Mouse (Mus musculus): ENCODE results near the gene Cnr1. TPM values are rescaled to one million over a fixed set of nuclear protein-coding genes. Genes with fewer than 3 reads are reported as not detected.

Gene Cnr1
- total RNA-seq (2021) = 10 to 100 TPM; 31.5 to 40.7 TPM
- long read RNA-seq, experiment 1, full-length matches to known transcripts = 2 of 4 reads
- long read RNA-seq, experiment 1, partial matches to known transcripts = 0 of 4 reads
- long read RNA-seq, experiment 1, other reads (novel, unspliced or antisense) = 2 of 4 reads
- long read RNA-seq, experiment 2, full-length matches to known transcripts = 5 of 13 reads
- long read RNA-seq, experiment 2, partial matches to known transcripts = 0 of 13 reads
- long read RNA-seq, experiment 2, other reads (novel, unspliced or antisense) = 8 of 13 reads

DNA sequence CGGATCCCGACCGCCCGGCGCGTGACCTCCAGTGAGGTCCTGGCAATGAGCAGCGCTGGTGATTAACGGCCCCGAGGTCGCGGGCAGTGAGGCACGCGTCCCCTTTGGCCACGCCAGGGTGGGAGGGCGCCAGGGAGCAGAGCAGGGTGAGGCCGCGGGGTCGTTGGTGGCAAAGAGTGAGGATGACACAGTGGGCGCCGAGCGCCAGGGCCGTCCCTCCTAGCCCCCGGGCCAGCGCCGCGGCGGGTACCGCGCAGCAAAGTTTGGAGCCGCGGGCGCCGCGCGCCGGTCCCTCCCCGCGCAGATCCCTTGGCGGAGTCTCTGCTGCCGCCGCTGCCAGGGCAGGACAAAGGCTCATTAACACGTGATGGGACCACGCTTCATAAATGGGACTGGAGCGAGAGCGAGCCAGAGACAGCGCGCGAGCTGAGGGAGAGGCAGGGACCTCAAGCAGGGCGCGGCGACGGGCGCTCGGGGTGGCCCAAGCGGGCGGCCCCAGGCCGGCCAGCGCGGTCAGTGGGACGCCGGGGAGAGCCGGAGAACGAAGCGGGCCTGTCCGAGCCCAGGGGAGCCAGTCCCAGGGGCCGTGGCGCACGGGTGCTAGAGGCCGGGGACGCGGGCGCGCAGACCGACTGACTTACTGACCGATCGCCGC is at the start of gene Cnr1:
Cnr1 (plus strand) TSS at position 360 of the 655 bp plus-strand sequence.
- DNase-seq (ENCODE audit: low spot score in 2 of 2) = peak; percentile 58 to 60

DNA sequence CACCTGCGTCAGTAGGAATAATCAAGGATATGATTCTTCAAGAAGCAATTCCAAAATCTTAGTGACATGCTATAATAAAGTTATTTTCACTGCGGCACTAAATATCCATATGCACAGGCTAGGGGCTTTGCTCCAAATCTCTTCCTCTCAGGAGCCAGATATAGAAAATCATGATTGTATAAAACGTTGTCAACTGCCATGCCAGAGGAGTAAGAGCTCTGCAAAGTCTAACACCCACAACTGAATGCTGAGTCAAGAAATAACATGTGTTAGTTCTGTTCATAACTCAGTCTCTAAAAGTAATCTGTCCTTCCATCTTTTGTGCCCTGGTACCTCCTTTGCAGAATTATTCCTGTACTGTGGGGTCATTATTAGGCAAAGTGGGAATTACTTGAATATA is 44.4 kb upstream of the Cnr1 start:
- no peak for DNase-seq (ENCODE audit: low spot score in 2 of 2)

DNA sequence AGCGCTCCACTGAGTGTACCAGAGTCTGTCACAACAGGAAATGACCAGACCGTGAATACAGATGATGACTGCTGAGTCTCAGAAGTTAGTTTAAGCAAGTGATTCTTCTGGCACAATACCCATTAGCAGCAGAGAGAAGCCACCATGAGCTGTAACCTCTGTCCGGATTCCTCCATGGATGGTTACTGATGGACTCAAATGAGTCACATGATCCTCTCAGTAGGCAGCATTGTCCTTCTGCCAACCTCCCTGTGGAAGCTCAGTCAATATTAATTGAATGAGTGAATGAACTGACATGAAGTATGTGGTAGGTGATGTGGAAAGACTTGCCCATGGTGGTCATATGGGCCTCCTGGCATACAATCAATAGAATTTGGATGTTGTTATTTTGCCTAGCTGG is 38.4 kb upstream of the Cnr1 start:
- DNase-seq (ENCODE audit: low spot score in 2 of 2) = no peak

DNA sequence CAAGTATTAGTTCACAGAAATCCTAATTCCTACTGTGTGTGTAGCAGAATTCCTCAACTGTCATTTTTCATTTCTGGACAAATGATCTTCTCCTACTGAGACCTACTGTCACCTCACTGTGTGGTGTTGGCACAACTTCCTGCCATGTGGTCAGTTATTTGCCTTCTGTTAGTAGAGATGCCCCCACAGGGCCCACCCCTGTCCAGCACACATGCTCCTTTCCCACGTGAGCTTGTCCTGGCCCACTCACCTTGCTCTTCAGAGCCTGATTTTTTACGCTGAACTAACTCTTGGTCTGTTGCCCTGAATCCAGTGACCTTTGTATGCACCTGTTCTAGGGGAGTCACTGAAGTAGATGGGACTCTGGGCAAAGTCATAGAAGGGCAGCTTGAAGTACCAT is 34.4 kb upstream of the Cnr1 start:
- DNase-seq (ENCODE audit: low spot score in 2 of 2) = no peak

DNA sequence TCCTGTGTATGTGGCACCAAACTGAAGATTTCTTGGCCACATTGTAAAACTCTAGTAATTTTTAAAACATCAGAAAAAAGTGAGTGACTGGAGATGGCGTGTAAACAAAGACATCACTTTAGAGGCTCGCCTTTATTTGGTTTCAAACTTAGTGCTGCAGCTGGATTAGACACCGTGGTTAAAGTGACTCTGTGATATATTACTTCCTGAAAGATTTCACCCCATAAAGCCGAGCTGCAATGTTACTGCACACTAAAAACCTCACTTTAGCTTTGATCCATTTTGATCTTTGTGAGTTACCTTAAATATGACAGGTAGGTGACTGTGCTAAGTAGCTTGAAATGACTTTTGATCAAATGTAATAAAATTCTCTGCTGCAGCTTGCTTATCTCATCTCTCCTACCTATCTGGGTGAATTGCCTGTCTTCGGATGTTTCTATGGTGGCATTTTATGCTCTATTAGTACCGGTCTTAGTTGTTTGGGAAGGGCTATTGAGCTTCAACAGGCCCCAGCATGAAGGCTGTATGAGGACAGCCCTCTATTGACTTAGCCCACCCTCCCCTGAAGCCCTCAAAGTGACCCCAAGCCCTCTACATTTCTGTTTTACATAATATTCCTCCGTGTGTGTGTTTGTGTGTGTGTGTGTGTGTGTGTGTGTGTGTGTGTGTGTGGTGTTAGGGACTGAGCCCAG is 32.1 kb upstream of the Cnr1 start:
- no peak for DNase-seq (ENCODE audit: low spot score in 2 of 2)

DNA sequence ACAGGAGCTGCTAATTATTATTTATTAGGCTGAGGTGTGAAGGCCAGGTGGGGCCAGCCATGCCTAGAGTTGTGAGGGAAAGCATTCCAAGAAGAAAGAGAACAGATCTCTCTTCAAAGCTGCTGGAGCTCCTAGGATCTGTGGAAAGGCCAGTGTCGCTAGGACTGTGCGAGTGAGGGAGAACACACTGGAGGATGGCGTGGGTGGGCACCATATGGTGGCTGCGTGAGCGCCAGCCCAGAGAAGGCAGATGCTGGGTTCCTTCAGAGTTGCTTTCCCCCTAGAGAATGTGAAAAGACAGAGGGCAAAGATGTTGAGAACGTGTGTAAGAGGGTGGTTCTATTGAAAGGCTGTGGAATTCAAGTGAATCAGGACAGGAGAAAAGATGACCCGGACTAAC is 30.6 kb upstream of the Cnr1 start:
- DNase-seq (ENCODE audit: low spot score in 2 of 2) = no peak

DNA sequence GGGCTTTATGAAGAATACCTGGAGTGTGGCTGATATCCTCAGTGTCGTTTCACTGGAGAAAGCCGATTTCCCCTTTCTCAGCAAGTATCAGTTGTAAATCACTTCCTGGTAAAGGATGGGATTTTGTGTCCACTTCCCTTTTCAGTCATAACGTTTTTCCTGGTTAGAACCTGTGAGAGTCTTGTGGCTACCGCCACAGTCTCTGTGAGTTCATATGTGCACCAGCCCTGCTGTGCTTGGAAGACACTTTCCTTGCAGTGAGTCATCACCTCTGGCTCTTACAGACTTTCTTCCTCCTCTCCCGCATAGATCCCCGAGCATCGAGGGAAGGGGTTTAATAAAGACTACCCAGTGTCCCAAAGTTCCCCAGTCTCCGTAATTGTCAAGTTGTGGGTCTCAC is 29.3 kb upstream of the Cnr1 start:
- DNase-seq (ENCODE audit: low spot score in 2 of 2) = no peak

DNA sequence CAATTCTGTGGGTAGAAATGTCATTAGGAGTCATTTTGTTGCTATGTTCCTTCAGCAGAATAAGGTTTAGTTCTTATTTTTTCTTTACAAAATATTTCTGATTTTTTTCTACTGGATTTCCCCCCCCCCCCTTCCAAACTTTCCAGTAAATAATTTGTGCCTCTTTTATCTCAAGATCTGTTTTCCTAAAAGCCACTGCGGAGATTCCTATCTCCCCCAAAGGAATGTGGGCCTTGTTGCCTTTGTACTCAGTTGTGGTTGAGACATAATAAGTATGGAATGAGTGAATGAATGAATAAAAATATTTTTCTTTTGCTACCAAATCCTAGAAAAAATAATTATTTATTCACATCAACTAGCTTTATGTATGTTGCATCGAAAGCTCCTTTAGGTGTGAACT is 28.9 kb upstream of the Cnr1 start:
- no peak for DNase-seq (ENCODE audit: low spot score in 2 of 2)

DNA sequence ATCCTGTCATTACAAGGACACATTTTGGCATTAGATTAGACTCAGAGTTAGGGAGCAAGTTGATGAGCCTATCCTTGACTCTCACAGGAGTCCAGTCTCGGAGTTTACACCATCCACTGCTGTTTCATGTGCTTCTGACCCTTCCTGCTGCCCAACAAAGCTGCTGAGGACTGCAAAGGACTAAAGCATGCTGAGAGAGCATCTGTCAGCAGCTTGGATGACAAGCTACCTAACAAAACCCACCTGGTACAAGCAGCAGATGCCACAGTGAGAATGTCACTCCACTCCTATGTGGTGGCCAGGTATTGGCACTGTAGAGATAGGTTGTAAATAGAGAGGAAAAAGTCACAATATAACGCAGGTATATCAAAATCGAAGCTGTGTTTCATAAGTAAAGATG is 22.7 kb upstream of the Cnr1 start:
- no peak for DNase-seq (ENCODE audit: low spot score in 2 of 2)

DNA sequence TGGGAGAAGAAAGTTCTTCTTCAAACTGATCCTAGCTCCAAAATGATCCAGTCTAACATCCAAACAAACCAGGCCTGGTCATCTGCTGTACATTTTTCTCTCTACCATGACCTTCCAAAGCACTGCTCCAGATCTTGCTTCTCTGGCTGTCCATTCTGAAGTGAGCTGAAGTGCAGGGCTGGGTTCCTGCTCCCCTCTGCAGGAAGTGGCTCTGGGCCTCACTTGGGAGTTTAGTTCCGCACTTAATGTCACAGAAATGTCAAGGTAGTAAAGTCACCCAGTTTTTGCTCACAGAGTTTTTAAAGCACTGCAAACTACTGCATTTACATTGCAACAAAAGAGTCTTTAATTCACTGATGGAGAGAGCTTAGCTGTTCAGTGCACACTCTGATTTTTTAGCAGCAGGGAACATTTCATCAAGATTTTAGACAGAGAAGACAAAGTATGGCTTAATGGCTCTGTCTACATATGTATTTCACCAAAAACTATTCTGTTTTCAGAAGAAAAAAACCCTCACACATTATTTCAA is 20.5 kb upstream of the Cnr1 start:
- no peak for DNase-seq (ENCODE audit: low spot score in 2 of 2)

DNA sequence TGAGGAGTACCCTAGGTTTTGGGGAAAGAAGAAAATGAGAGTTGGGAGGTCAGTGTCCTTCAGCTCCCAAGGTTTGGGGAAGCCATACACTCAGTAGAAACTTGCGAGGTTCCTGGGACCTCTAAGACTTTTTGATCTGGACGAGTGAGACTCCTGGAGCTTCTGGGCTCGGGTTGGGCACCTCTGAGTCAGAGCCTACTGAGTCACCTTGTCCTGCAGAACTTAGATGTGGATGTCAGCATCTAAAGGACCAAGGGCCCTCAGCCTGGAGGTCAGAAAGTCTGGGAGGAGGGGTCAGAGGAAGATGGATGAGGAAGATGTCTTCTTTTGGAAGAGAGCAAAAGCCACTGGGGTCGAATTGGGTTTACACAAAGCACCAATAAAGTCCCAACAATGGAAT is 19.6 kb upstream of the Cnr1 start:
- DNase-seq (ENCODE audit: low spot score in 2 of 2) = no peak

DNA sequence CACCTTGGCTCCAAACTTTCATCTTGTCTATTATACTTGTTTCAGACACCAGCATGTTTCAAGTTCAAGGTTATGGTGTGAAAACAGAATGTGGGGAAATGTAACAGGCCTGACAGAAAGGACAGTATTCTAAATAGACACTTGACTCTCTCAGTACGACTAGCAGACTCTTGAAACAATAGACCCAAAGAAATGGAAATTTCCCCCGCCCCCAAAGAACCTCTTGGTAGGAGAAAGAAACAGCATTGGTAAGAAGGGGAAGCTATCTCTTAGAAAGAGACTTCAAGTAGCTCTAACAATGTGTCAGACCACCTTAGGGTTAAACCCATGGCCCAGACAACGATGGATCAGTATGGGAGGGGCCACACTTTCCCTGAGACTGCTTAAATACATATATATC is 15.6 kb upstream of the Cnr1 start:
- no peak for DNase-seq (ENCODE audit: low spot score in 2 of 2)

DNA sequence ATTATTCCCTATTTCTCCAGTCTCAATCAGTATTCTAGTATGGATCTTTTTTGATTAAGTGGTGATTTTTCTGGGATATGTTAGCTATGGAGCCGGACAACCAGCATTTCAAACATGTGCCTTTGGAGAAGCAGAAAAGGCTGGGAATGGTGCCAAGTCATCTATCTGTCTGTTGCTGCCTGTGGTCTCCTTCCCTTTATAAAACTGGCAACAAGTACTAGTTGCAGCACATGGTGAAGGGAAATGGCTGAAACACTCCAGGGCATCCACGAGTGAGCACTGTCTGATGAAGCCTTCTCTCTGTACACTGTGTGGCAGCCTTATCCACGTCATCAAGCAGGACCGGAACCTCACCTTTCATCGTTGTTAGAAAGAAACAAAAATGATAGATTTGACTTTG is 8.7 kb upstream of the Cnr1 start:
- DNase-seq (ENCODE audit: low spot score in 2 of 2) = no peak

DNA sequence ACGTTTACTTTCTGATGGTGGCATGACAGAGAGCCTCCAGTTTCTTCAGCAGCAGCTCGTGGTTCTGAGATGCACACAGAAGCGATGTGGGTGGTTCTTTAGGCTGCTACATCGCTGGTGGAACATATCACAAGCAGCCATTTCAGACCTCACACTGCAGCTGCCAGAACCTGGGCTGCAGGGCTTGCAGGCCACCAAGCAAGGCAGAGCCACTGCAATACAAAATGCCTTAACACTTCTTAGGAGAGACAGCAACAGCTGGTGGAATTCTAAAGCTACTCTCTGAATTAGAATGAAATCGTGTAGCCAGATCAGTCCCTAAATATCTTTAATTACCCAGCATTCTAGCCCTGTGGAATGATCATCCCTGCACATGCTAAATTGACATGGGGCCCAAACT is 3.6 kb upstream of the Cnr1 start:
- DNase-seq (ENCODE audit: low spot score in 2 of 2) = no peak

DNA sequence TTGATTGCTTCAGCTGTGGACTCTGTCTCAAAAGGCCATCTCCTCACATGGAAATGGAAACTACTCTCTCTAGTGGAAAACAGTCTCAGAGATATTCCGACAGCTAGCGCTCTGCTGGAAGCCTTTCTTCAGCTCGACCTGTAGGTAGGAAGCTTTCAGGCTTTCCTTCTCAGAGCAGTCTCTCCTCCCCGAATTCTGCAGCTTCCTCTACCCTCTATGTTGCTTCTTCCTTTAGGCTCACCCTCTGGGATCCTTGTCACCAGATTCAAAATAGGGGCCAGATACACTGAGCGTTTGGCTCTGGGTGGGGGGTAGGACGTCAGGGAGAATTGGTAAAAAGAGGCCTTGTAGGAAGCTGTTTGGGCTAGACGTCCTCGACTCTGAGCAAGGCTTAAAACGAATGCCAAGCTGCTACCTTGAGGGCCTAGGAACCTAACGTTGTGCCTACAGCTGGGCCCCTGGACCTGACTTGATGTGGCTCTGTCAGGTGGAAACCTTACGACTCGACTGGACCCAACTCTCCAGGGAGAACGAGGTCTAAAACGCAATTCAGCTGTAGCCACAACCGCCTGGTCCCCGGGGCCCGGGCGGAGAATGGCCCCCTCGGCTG is 1.1 kb upstream of the Cnr1 start:
- DNase-seq (ENCODE audit: low spot score in 2 of 2) = no peak

DNA sequence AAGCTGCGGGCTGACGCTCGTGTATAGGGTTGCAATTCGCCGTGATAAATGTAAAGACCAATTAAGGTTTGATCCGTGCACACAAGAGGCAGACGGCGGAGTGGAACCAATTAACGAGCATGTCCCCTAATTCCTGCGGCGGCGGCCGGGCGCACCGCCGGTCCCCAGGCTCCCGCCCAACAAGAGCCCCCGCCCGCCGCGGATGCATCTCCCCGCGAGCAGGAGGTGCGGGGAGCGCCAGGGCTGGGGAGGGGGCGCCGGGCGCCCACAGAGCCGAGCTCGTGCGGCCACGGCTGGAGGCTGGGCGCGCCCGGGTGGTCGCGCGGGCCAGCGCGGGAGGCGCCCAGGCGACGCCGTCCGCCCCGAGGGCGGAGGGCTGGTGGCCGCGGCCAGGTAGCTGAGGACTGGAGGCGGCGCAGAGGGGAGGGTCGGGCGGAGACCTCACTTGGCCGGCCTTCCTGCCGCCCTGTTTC is 596 bp upstream of the Cnr1 start:
- peak in 1 of 2 experiments; percentile 15 for DNase-seq (ENCODE audit: low spot score in 2 of 2)

DNA sequence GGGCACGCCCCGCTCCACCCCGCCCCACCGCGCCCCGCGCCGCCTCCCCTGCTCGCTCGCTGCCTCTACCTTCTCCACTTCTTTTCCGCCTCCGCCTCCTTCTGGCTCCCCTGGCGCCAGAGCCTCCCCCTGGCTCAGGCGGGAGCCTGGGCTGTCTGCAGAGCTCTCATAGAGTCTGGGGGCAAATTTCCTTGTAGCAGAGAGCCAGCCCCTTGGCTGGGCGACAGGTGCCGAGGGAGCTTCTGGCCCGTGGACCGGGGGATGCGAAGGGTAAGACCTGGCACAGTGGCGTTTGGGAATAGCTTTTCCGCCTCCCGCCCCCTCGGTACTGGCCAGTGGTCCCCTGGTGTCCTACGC is 474 bp downstream of the Cnr1 start:
- DNase-seq (ENCODE audit: low spot score in 2 of 2) = no peak

DNA sequence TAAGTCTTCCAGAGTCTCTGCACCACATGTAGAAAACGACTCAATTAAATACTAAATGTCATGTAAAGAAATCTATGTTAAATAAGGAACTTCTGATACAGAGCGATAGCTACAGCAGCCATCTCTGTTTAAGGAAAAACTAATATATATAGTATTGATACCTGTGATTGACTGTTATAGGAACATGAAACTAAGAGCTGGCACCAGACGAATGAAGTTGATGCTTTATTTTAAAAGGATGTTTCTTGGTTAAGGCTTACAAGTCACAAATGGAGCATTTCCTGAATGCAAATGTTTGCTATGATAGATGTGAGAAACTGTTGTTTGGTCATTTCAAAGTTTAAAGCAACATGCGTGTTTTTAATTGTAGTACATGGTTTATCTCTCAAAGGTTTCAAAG is 1.1 kb downstream of the Cnr1 start:
- DNase-seq (ENCODE audit: low spot score in 2 of 2) = no peak

DNA sequence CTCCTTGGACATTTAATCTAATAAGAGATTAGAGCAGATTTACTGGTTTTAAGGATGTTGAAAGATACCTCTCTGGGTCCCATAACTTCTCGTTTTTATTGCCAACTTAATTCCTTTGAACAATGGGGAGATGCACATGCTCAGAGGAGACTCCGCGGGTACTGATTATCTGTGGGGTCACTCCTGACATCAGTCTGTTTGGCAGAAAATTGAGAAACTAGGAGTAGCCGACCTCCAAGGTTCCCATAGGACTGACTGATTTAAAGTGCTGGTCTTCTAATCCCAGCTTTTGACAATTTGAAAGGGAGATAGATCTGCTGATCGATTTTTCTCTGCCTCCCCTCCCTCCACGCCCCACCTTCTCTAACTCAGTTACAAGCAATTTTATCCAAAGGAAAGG is 1.6 kb downstream of the Cnr1 start:
- no peak for DNase-seq (ENCODE audit: low spot score in 2 of 2)

DNA sequence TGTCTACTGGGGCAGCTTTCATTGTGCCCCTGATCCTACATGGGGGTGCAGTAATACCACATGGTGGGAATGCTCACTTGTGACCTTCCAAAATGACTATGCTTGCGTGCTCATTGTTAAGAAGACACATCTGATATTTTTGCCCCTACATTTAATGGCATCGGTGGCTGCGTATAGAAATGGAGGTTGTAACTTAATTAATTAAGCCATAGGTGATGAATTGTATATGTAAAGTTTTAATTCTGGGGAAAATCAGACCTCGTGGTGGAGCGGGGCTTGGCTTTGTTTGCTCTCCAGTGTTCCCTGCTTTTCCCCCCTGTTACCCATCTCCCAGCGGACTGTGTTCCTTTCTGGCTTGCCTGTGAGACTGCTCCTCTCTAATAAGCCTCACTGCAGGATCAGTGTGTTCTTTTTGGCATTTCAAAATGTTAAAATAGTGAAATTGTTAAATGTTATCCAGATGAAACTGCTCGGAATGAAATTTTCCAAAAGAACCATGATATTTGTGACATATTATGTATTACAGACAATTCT is 2.4 kb downstream of the Cnr1 start:
- no peak for DNase-seq (ENCODE audit: low spot score in 2 of 2)

DNA sequence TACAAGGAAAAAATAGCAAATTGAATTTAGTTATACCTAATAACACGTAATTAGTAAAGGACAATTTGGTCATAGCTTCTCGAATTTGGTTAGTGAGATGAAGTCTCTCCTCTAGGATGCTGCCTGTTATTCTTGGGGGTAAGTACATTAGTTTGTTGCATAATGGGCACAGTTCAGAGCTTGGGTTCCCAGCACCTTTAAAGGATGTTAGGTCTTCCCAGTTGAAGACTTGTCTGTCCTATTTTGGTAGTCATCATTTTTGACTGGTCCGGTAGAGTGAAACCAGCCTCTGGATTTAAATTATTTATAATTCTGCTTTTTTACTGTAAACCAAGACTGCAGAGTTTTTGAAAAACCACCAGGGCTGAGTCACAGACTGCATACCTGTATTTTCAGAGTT is 3.3 kb downstream of the Cnr1 start:
- DNase-seq (ENCODE audit: low spot score in 2 of 2) = no peak

DNA sequence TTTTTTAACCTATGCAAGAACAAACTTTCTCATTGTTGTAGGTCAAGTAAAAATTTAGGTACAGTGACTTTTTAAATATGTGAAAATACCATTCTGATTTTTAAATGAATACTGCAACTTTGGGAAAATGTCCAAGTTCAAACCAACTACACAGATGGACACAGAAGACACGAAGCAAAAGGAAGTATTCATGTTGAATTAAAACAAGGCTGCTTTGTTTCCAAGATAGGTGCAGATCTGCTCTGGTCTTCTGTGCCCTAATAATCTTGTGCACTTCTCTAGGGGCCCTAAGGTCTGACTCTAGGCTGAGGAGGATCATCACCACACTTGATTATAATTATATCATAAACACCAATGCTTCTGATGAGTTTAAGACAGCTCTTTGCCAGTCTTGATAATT is 4.1 kb downstream of the Cnr1 start:
- DNase-seq (ENCODE audit: low spot score in 2 of 2) = no peak
